Mouse (Mus musculus) midbrain, embryonic 10.5 days (tissue): ENCODE measurements around the gene Grik5. TPM values are rescaled to one million over a fixed set of nuclear protein-coding genes. Genes with fewer than 3 reads are reported as not detected.
A peak's percentile ranks its signal among the peaks of the same experiment; 100 is the strongest.

Source experiments
- DNase-seq: peaks from one replicate; pipeline ENCODE4 v3.0.0-alpha.2; 2017; ENCODE audit warnings: low spot score
- H3K27ac ChIP-seq: fragments of 300-500 bp; sonication (generic); replicated peaks from 2 replicates; pipeline ENCODE4 v1.5.1; 2016; ENCODE audit warnings: mild to moderate bottlenecking
- H3K27me3 ChIP-seq: fragments of 300-500 bp; sonication (generic); 2 replicates; pipeline ENCODE4 v1.6.1; 2016; ENCODE audit warnings: low read depth, mild to moderate bottlenecking; ENCODE audit not compliant: poor library complexity, severe bottlenecking
- H3K36me3 ChIP-seq: fragments of 300-500 bp; sonication (generic); 2 replicates; pipeline ENCODE4 v1.6.1; 2016; ENCODE audit warnings: mild to moderate bottlenecking, moderate library complexity
- H3K4me1 ChIP-seq: fragments of 300-500 bp; sonication (generic); 2 replicates; pipeline ENCODE4 v1.6.1; 2016
- H3K4me3 ChIP-seq: fragments of 300-500 bp; sonication (generic); 2 replicates; pipeline ENCODE4 v1.5.1; 2016; ENCODE audit warnings: mild to moderate bottlenecking, moderate library complexity
- H3K9me3 ChIP-seq: fragments of 300-500 bp; sonication (generic); replicated peaks from 2 replicates; pipeline ENCODE4 v1.6.1; 2016; ENCODE audit warnings: mild to moderate bottlenecking
- WGBS: fragments of 180-500 bp; shearing (Covaris S2); methylation state at CpG from one replicate; pipeline ENCODE4 v1.1.7; 2016; 5-methylcytosine and 5-hydroxymethylcytosine counted together
- microRNA-seq: library from miRNA; unstranded; fragments of <30 nt; microRNA quantifications from one replicate; pipeline ENCODE4, GENCODE M21; 2017
- polyA plus RNA-seq: library from polyadenylated mRNA; unstranded; fragments of >200 nt; fragmentation: Nextera tagmentation; extraction: Ambion mirVana; gene quantifications from 2 replicates; pipeline ENCODE4 v1.2.1, GENCODE M21; 2016

The Grik5 gene
- polyA plus RNA-seq, 1 experiment from 2014 or later, result 5.4 TPM

DNA sequence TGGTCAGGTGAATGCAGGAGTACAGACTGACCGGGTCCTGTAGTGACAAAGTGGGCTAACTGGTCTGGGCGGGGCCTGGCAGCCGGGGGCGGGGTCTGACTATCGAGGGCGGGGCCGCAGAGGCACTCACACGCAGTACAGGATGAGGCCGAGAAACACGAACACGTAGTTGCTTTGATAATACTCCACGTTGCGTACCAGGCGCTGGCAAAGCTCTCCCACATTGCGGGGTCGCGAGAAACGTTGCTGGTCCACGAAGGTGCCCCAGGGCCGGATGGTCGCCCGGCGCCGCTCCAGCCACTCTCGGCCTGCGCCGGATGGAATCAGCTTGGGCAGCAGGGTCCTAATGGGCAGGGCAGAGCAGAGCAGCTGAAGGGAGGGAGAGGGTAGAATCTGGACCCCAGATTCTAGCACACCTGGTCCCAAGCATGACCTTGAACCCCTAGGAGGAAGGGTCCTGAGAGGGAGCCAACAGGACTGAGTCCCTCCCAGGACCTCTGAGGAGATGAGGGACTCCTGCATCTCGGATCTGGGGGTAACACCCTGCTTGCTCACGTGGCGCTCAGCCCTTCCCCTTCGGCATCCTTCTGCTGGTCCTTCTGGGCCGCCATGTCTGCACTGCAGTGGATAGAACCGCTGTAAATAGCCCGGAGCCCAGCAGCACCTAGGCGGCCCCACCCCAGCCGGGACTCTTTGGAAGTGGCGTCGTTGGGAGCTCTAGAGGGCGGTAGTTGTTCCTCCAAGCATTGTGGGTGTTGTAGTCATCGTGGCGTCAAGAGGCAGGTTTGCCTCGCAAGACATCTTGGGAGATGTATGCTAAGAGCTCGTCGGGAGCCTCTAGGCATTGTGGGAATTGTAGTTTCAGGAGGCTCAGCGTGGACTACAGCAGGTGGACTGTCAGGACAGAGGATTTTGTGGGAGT lies 99.9 kb downstream of the Grik5 start, which contains the start of gene Rabac1:
TSS of gene Rabac1 (minus strand) at position 783 of the 922 bp plus-strand sequence.
- WGBS, result under 1% methylated on average over 45 of the region's 45 CpGs

DNA sequence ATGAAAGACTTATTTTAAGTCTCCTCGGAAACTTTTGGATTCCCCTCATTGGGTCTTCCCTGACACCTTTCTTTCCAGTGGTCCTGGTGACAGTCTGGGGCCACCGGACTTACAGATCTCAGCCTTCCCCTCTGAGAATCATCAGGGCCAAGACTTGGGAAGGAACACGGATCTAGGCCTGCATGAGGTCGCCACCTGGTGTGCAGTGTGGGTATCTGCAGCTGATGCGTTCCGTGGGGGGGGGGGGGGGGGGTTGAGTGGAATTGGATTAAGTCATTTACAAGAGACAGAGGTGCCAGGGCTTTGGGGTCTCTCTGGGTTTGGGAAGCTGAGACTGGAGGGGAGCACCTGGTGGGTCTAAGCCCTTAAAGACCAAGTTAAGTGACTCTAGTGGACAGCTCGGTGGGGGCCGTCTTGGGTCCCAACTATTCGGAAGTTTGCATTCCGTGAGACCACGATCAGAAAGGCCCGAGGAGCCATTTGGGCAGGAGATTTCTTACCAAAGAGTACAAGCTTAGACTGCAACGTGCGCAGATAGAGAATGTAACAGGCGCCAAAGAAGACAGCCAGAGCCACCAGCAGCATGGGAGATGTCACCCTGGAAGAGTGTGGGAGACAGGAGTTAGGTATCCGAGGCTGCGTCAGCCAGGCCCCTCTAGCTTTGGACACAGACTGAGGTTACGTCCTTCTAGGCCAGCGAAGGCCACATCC lies 100.7 kb downstream of the Grik5 start:
- H3K27ac ChIP-seq, result peak overlapping the region; percentile 82
- no peaks in the 10 kb centered on the region for H3K36me3 ChIP-seq
- peaks cover 18% of the 10 kb centered on the region for H3K4me1 ChIP-seq
- 5% methylated on average over 19 of the region's 19 CpGs for WGBS
- peak overlapping the region; percentile 83 for H3K4me3 ChIP-seq
- no peaks in the 10 kb centered on the region for H3K9me3 ChIP-seq
- DNase-seq, result peak; percentile 70
- H3K27me3 ChIP-seq, result no peaks in the 10 kb centered on the region

More for the DNA sequence above, 99.9 kb downstream of the Grik5 start, which contains the start of gene Rabac1:
- H3K27ac ChIP-seq, result peak within 1 kb of the TSS; percentile 82
- H3K27me3 ChIP-seq, result no peaks in the 10 kb centered on the region
- peak within 1 kb of the TSS; percentile 83 for H3K4me3 ChIP-seq
- DNase-seq, result peak; percentile 88
- H3K4me1 ChIP-seq, result peaks cover 18% of the 10 kb centered on the region
- H3K9me3 ChIP-seq, result no peaks in the 10 kb centered on the region
- no peaks in the 10 kb centered on the region for H3K36me3 ChIP-seq

DNA sequence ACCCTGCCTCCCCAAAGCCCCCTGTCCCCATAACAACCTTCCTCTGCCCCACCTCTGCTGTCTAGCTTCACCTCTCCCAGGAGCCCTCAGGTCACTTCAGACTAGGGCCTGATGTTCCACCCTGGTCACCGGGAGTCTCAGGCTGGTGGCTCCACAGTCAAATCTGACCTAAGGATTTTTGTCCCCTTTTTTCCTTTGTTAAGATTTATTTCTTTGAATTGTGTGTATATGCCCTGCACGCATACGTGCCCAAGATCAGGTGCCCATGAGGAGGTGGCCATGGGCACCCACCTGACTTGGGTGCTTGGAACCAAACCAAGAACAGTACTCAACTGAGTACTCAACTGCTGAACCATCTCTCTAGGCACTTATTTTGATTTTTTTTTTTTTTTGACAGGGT lies 101.8 kb downstream of the Grik5 start:
- no peak for DNase-seq
- Histone ChIP-seq H3K36me3 (no peaks in the 10 kb centered on the region), H3K27ac (no peak overlapping the region), H3K9me3 (no peaks in the 10 kb centered on the region), H3K4me1 (peaks cover 20% of the 10 kb centered on the region), H3K27me3 (no peaks in the 10 kb centered on the region), H3K4me3 (no peak overlapping the region)
- 91% methylated on average over 3 of the region's 3 CpGs for WGBS

DNA sequence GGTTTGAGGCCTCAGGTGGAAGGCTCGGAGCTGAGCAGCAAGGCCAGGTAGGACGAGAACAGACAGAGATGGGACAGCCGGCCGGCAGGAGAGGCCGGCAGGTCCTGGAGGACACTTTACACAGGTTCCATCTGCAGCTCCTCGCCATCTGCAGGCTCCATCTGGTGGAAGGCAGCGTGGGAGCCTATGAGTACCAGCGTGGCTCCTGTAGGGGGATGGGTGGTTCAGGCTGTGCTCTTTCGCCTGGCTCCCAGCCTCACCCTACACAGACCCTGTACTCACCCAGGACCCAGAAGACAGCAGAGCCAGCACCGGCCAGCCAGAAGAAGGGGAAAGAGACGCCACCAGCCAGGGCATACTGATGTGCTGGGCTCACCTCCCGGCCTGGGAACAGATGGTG lies 102.3 kb downstream of the Grik5 start:
- Histone ChIP-seq H3K4me3 (no peak overlapping the region), H3K9me3 (no peaks in the 10 kb centered on the region), H3K27ac (no peak overlapping the region), H3K4me1 (peaks cover 25% of the 10 kb centered on the region), H3K27me3 (no peaks in the 10 kb centered on the region), H3K36me3 (no peaks in the 10 kb centered on the region)
- DNase-seq, result no peak
- 84% methylated on average over 12 of the region's 12 CpGs for WGBS

DNA sequence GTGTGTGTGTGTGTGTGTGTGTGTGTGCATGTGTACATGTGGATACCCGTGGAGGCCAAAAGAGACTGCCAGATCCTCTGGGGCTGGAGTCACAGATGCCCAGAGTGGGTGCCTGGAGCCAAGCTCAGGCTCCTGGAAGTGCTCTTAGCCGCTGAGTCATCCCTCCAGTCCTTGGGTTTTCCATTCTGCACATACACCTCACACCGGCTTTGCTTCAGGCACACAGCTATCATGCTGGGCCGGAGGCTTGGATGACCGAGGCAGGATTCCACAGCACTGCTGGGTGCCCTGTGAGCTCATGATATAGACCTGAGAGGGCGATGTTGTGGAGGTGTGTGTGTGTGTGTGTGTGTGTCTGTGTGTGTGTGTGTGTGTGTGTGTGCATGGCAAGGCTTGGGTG lies 103.7 kb downstream of the Grik5 start:
- no peak for DNase-seq
- Histone ChIP-seq H3K27ac (no peak overlapping the region), H3K36me3 (no peaks in the 10 kb centered on the region), H3K9me3 (no peaks in the 10 kb centered on the region), H3K4me1 (peaks cover 29% of the 10 kb centered on the region), H3K4me3 (no peak overlapping the region), H3K27me3 (no peaks in the 10 kb centered on the region)
- 72% methylated on average over 6 of the region's 6 CpGs for WGBS

DNA sequence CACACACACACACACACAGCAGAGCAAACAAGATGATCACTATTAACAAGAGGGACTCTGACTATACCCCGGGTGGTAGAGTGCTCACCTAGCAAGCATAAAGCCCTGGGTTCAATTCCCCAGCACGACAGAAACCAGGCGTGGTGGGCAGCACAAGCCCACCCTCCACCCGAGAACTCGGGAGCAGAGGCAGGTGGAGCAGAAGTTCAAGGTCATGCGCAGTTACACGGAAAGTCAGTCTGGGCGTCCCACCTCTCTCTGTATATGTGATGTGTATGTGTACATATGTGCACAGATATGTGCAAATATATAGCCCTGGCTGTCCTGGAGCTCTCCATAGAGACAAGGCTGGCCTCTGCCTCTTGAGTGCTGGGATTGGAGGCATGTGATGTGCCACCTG lies 104.2 kb downstream of the Grik5 start:
- WGBS, result 84% methylated on average over 8 of the region's 8 CpGs
- H3K9me3 ChIP-seq, result no peaks in the 10 kb centered on the region
- H3K36me3 ChIP-seq, result no peaks in the 10 kb centered on the region

DNA sequence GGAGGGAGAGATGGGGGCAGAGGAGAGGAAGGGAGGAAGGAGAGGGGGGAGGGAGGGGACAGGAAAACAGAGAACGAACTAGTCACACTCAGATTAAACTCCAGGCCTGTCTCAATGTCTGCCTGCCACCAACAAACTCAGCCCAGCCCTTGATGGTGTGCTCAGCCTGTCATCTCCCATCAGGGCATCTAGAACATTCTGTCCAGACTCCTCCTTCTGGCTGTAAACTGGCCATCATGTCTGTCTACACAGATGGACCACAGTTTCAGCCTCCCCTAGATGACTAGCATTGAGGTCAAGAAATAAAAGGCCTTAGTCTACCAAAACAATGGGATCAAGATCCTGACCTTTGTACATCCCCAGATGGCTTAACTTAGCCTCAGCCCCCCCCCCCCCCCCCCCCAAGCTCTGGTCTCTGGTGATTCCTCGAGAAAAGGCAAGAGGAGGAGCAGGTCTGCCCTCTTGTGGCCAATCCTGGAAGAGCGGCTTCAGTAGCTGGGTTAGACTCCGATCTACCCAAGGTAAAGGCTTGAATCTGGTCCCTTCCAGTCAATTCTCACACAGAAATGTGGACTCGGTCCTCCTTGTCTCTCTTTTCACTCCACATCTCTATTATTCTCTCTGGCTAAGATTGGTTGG lies 107.1 kb downstream of the Grik5 start:
- DNase-seq, result peak; percentile 87
- no peaks in the 10 kb centered on the region for H3K36me3 ChIP-seq
- WGBS, result 16% methylated on average over 5 of the region's 5 CpGs
- H3K9me3 ChIP-seq, result no peaks in the 10 kb centered on the region; the same call in 1 of the 2 replicates
- H3K4me1 ChIP-seq, result peaks cover 11% of the 10 kb centered on the region
- H3K27ac ChIP-seq, result no peak overlapping the region
- H3K27me3 ChIP-seq, result no peaks in the 10 kb centered on the region
- H3K4me3 ChIP-seq, result no peak overlapping the region

More for the DNA sequence above, 104.2 kb downstream of the Grik5 start:
- Histone ChIP-seq H3K27ac (no peak overlapping the region), H3K27me3 (no peaks in the 10 kb centered on the region), H3K4me3 (no peak overlapping the region), H3K4me1 (peaks cover 29% of the 10 kb centered on the region)
- no peak for DNase-seq

DNA sequence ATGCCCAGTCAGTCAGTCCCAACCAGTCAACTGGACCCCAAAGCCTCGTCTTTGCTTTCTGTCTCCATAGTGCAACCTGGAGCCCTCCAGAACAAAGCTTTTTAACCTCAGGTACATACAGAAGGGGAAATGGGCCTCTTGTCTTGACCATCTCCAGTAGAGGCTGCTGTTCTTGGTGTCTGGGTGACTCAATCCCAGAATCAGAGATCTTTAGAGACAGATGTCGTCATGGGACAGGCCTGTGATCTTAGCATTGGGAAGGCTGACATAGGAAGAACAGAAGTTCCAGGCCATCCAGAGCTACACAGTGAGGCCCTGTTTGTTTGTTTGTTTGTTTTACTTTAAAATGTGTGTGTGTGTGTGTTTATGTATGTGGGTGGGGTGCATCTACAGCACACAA lies 107.9 kb downstream of the Grik5 start:
- Histone ChIP-seq H3K36me3 (no peaks in the 10 kb centered on the region), H3K27me3 (no peaks in the 10 kb centered on the region), H3K9me3 (no peaks in the 10 kb centered on the region; the same call in 1 of the 2 replicates), H3K4me1 (peaks cover 11% of the 10 kb centered on the region), H3K4me3 (no peak overlapping the region), H3K27ac (no peak overlapping the region)
- WGBS, result 77% methylated on average over 2 of the region's 2 CpGs
- DNase-seq, result no peak

Small RNA genes within 50 kb of the gene (microRNA-seq; reads per million reads assigned to microRNA genes)
- gene Mir6537, result not detected
- 0.90 reads per million for gene Mir7046
- not detected for gene Mir7047

Other genes starting within 250 kb of the Grik5 start
- gene Gm9844, start 210.1 kb downstream of the Grik5 start, polyA plus RNA-seq, result 15.7 and 17.2 TPM in 2 replicates
- gene Lypd4, start 202.4 kb downstream of the Grik5 start, polyA plus RNA-seq, result not detected in 2 replicates
- 0.14 TPM in 1 of 2 replicates, not detected in the other for gene Dmrtc2, start 202.3 kb downstream of the Grik5 start, polyA plus RNA-seq
- gene Rps19, start 188.0 kb downstream of the Grik5 start, polyA plus RNA-seq, result 1,942 and 2,205 TPM in 2 replicates
- 0.15 and 0.23 TPM in 2 replicates for gene Cd79a, start 175.0 kb downstream of the Grik5 start, polyA plus RNA-seq
- gene Arhgef1, start 169.4 kb downstream of the Grik5 start, polyA plus RNA-seq, result 60.4 and 62.5 TPM in 2 replicates
- gene Gm4881, start 127.9 kb downstream of the Grik5 start, polyA plus RNA-seq, result 0.63 and 0.81 TPM in 2 replicates
- gene Rabac1, start 99.6 kb downstream of the Grik5 start, polyA plus RNA-seq, result 89.0 and 109 TPM in 2 replicates
- gene Atp1a3, start 66.4 kb downstream of the Grik5 start, polyA plus RNA-seq, result 11.1 and 27.0 TPM in 2 replicates
- gene Zfp574, start 221 bp upstream of the Grik5 start, polyA plus RNA-seq, result 44.4 and 45.3 TPM in 2 replicates
- 13.6 and 26.5 TPM in 2 replicates for gene Pou2f2, start 107.4 kb upstream of the Grik5 start, polyA plus RNA-seq
- 8.4 TPM in 2 replicates for gene Dedd2, start 148.3 kb upstream of the Grik5 start, polyA plus RNA-seq
- 2.7 and 2.8 TPM in 2 replicates for gene Zfp526, start 149.1 kb upstream of the Grik5 start, polyA plus RNA-seq
- 9.3 and 10.5 TPM in 2 replicates for gene Gsk3a, start 165.5 kb upstream of the Grik5 start, polyA plus RNA-seq
- gene Erf, start 178.4 kb upstream of the Grik5 start, polyA plus RNA-seq, result 6.9 and 7.3 TPM in 2 replicates
- 18.5 and 21.7 TPM in 2 replicates for gene Cic, start 195.4 kb upstream of the Grik5 start, polyA plus RNA-seq
- gene Pafah1b3, start 225.6 kb upstream of the Grik5 start, polyA plus RNA-seq, result 293 and 325 TPM in 2 replicates
- 1.1 and 1.4 TPM in 2 replicates for gene Prr19, start 229.1 kb upstream of the Grik5 start, polyA plus RNA-seq
- gene Tmem145, start 233.8 kb upstream of the Grik5 start, polyA plus RNA-seq, result 2.1 and 5.1 TPM in 2 replicates
- 13.9 and 14.9 TPM in 2 replicates for gene Megf8, start 244.8 kb upstream of the Grik5 start, polyA plus RNA-seq